Mouse (Mus musculus) liver (tissue): Measurements from ENCODE around the gene Smarcd1.

Experiments used
- DNase-seq: peaks from one replicate; pipeline ENCODE4 v3.0.0-alpha.2; 2020; ENCODE audit warnings: mixed read lengths

Smarcd1 gene

GRCm38 (mm10) chr15:99701999-99702900 is at the start of gene Smarcd1:
Gene Smarcd1, plus strand, starts transcription at chr15:99702129.
- DNase-seq = peak; percentile 94

DNA sequence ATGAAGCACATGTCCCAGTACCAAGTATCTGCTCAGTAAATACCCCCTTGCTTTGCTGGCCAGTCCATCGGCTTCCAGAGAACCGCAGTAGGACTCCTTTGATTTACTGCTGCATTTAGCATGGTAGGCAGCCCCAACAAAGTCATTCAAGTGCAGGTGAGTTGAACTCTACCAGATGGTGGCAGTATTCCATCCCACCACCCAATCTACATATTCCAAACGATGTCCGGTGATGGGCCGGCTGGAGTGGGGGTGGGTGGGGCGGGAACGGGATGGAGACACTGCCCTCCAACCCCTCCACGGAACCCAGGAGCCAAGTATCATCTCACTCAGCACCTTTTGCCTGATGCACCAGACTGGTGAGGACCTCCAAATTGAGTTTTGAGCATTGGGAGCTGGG is 48.6 kb upstream of the Smarcd1 start:
- no peak for DNase-seq

DNA sequence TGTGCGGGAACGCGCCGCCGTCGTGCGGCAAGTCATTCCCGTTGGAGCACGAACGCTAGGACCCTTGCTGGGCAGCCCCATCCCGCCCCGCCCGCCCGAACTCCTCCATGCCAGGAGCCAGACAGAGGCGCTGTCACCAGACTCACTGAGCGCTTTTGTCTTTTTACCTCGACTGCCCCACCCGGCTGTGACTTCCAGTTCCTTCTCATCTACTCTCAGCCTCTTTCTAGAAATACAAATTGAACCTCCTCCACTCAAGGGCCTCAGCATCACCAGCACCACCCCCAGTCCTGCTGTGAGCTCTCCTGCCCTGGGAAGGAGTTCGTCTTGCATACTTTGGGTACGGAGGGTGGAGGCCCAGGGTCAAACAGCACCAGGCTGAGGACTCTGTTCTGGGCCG is 48.1 kb upstream of the Smarcd1 start:
- no peak for DNase-seq

- no peak for DNase-seq
These were observed 46.0 kb upstream of the Smarcd1 start for GRCm38 (mm10) chr15:99655956-99656355.

GRCm38 (mm10) chr15:99658437-99658836 is 43.5 kb upstream of the Smarcd1 start:
- DNase-seq = no peak

GRCm38 (mm10) chr15:99661121-99661830 is 40.7 kb upstream of the Smarcd1 start:
- no peak for DNase-seq

- DNase-seq = peak; percentile 48
These were observed 39.6 kb upstream of the Smarcd1 start for GRCm38 (mm10) chr15:99662371-99662770.

DNA sequence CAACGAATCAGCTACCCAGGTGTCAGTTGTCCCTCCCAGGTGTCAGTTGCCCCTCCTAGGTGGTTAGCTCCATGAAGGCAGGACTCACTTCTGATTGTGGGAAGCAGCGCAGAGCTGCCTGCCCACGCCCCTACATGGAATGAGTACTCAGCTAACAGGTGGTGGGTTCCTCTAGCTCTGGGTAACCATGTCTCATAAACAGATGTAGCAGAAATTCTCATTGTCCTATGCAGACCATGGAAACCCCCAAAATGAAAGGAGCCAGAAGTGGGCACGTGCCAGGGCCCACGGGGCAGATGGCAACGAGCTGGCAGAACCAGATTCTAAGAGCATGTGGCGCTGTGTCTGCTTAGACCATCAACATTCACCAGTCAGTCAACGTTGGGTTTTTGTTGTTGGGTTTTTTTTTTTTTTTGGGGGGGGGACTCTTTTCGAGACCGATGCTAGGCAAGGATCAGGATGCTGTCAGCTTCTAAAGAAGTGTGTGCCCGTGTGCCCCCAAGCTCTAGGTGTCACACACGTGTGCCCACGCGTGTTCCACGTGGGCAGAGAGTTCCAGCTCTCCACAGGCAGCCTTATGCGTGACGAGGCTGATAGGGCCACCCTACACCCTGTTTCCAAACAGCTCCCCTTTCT is 37.8 kb upstream of the Smarcd1 start:
- no peak for DNase-seq

DNA sequence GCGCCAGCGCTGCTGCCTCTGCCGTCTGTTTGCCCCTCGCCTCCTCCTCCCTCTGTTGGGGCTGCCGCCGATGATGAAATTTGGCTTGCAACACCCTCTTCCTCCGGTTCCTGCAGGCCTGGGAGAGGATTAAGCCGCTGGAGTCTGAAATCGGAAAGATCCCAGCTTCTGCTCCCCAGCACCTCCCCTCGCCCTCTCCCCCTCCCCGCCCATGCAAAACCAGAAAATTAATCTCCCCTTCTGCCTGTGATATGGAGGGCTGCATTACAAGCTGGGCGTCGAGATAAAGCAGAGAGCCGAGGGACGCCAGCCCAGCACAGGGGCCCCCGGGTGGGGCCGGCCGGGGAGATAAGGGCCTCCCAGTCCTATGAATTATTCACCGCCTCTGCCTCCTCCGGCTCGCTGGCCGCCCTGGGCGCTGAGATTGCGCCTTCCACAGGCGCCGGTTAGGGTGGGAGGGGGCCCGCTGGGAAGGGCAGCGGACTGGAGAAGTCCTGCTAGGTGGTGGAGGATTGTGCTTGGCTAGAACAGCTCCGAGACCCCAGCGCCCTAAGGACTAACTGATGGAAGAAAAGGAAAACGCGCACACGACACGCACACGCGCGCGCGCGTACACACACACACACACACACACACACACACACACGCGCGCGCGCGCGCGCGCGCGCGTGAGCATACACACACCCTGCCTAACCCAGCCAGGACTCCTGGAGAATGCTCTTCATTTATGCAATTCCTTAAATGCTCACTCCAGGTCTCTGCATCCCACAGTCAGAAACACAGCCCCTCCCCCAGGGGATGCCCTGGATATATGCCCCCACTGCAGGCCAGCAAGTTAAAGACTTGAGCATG is 37.1 kb upstream of the Smarcd1 start:
- DNase-seq = peak; percentile 88

DNA sequence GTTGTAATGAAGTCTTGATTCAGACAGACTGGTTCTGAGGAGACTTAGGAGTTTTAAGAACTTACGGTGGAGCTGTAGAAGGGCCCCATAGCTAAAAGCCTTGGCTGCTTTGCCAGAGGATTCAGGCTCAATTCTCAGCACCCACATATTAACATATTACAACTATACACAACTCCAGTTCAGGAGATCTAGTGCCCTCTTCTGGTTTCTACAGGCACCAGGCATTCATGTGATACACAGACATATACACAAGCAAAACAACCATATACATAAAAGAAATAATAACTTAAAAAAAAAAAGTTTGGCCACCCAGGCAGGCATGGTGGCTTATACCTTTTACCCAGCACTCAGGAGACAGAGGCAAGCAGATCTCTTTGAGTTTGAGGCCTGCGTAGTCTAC is 34.4 kb upstream of the Smarcd1 start:
- DNase-seq = no peak

DNA sequence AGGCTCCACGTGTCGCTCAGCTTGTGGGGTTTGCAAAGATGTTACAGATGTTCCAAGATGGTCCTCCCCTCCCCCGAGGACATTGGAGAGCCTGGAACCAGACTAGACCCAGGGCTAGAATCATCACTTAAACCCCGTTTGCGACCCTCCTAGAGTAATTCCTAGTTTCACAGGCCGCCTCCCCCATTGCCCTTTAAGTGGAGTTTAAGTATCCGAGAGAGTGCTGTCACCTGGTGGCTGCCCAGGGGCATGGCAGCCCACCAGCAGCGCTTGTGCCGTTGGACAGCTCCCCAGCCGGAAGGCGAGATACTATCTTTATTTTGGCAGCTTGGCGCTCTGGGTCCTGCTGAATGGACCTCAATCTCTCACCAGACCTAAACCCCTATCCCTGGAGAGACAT is 33.0 kb upstream of the Smarcd1 start:
- DNase-seq = peak; percentile 67

- no peak for DNase-seq
These were observed 32.5 kb upstream of the Smarcd1 start for GRCm38 (mm10) chr15:99669392-99669791.

DNA sequence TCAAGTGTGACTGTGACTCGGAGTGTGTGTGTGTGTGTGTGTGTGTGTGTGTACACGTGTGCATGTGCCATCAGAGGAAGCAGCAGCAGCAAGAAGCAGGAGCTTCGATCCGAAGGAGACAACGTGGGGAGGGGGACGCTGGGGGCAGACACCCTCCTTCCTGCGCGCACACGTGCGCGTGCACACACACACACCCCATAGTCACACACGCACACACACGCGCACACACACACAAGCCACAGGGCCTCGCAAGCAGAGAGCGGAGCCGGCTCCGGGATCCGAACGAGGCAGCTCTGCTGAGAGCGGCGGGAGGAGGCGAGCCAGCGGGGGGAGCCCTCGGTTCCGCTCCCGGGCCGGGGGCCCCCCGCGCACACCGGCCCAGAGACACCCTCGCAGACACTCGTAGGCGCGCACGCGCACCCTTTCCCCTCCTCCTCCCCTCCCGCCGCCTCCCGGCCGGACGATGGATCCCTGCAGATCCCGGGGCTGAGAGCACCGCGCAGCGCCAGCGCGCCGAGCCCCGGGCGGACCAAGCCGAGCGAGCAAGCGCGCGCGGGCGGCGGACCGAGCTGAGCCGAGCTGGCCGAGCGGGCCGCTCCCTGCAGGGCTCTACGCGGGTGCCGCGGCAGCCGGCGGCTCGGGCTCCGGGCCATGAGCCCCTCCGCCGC is 31.6 kb upstream of the Smarcd1 start, which contains the start of gene Asic1:
Gene Asic1, plus strand, starts transcription at position 215 of the 668 bp plus-strand sequence.
- peak; percentile 52 for DNase-seq

DNA sequence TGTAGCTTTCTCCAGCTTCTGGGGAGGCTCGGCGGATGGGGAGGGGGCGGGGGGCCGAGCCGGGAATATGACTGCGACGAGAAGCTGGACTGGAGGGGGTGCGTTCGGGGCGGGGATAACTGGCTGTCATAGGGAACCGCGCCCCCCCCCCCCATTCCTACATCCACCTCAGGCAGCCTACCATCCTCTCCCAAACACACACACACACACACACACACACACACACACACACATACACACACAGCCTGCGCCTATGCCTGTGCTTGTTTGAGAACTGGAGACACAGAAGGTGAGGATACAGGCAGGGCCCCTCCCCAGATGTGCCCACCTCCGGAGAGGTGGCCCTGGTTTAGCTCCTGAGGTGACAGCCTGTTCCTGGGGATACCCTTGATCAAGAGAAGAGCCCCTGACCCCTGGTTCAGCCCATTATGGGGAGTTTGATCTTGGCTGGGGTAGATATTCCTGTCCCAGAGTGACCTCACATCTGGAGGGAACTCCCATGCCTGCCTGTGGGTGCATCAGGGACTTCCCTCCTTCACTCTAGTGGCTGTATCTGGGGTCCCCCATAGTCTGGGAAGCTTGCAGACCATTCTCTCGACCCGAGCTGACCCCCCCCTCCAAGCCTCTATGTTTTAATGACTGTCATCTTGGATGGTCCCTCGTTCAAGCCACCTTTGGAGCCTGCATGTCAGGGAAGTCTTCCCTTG is 30.8 kb upstream of the Smarcd1 start:
- no peak for DNase-seq

GRCm38 (mm10) chr15:99671783-99672182 is 30.1 kb upstream of the Smarcd1 start:
- DNase-seq = no peak

- no peak for DNase-seq
These were observed 27.1 kb upstream of the Smarcd1 start for GRCm38 (mm10) chr15:99674866-99675265.

DNA sequence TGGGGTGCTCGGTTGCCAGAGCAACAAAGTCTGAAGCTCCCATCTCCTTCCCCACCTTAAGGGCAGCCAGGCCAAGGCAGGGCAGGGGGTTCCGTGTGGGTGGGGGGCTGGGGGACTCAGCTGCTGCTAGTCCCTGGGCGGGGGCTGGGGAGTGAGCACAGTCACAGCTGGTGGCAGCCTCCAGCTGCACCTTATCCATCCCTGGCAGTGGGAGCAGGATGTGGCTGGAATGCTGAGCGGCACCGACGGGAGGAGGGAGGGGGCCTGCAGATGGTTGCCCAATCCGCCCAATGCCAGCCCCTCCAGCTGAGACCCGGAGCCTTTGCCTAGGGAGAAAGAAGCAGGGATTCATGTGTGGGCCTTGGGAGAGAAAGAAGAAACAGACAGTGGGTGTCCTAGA is 24.8 kb upstream of the Smarcd1 start:
- no peak for DNase-seq

DNA sequence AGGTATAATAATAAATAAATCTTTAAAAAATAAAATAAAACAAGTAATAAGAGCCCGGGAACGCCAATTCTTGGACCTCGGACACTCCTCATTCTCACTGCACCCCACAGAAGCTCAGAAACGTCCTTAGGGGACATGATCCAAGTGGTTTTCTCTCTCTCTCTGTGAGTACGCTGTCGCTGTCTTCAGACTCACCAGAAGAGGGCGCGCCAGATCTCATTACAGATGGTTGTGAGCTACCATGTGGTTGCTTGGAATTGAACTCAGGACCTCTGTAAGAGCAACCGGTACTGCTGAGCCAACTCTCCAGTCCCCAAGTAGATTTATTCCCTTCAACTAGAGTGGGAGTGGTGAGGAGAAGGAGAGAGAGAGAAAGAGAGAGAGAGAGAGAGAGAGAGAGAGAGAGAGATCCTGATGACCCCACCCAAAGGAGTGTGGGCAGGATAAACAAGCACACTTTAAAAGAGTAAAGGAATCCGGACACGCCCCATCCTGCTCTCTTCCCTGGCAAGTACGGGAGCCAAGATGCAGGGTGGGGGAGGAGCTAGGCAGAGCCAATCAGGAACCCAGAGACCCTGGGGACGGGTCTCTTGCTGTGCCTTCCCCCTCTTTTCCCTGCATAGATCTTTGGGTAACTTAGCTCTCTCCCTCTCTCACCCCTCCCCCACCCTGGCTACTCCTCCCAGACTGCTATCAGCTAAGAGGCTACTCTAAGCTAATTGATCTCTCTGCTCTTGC is 23.7 kb upstream of the Smarcd1 start:
- peak; percentile 64 for DNase-seq

- DNase-seq = no peak
These were observed 22.9 kb upstream of the Smarcd1 start for GRCm38 (mm10) chr15:99679008-99679407.

DNA sequence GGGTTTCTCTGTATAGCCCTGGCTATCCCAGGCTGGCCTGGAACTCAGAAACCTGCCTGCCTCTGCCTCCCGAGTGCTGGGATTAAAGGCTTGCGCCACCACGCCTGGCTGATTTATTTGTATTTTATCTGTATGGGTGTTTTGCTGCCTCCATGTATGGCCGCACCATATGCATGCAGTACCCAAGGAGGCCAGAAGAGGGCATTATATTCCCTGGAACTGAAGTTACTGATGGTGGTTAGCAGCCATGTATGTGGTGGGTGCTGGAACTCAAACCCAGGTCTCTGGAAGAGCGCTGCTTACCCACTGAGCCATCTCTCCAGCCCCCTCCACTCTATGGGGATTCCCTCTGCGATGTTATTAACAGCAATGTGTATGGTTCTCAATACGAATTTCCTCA is 19.0 kb upstream of the Smarcd1 start:
- peak; percentile 42 for DNase-seq

DNA sequence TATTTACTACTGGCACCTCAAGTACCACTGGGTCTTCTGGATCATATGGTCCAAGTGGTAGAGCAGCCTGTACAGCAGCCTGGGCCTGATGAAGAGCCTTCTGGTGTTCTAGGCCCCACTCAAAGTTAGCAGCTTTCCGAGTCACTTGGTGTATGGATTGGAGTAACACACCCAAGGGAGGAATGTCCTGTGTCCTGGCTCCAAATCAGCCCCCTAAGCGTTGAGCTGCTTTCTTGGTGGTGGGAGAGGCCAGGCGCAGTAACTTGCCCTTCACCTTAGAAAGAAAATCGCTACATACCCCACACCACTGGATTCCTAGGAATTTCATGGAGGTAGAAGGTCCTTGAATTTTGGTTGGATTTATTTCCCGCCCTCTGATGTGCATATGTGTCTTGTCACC is 17.8 kb upstream of the Smarcd1 start:
- DNase-seq = no peak
